ENCODE assay signal across 10 mouse cellular contexts in the genomic region with DNA sequence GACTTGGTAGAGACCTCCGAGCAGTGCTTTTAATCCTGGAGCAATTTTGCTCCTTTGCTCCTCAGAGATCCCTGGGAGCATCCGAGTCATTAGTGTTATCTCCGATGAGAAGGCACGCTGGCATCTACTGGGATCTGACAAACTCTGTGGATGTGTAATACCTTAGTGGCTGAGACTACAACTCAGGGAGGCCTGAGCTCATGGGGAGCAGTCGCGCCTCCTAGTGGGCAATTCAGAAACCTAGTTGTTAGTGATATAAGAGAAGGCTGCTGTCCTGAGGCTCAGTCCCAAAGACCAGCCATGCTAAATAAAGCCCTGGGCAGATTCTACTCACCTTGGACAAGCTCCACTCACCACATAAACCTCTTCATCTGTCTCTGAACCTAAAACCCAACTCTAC. TPM values are rescaled to one million over a fixed set of nuclear protein-coding genes. Genes with fewer than 3 reads are reported as not detected.
DNase-seq lines count a peak whose midpoint lies in the region; ATAC-seq and TF ChIP-seq lines count a peak whose summit lies in the region.
"Had no signal": no experiment of that assay in that cellular context is flagged by ENCODE, and none has a peak within 500 bp of the region (broad histone marks: within the 10 kb centered on the region; RNA-seq: fewer than 3 reads in every experiment).

No protein-coding gene starts in this region.

- H3K4me2 ChIP-seq in kidney, embryonic 15.5 days = no peak overlapping the region
- no peak overlapping the region for H3K4me2 ChIP-seq in heart, embryonic 11.5 days
- H3K4me2 ChIP-seq: embryonic facial prominence, embryonic 13.5 days; limb, embryonic 13.5 days had no signal

- TF ChIP-seq POLR2A in kidney, adult 2 months (IDR thresholded peaks at IDR 0.05; ENCODE audit: low read depth, low read length) = no peak
- no peak for TF ChIP-seq POLR2A in brain, embryonic 14.5 days (IDR thresholded peaks at IDR 0.05; ENCODE audit: borderline replicate concordance, extremely low read depth, insufficient read depth, insufficient read length, poor library complexity, severe bottlenecking)

- no peaks in the 10 kb centered on the region for H3K27me3 ChIP-seq in kidney, adult 2 months (replicated peaks; ENCODE audit: control insufficient read depth, insufficient read depth, low read length)
- no peaks in the 10 kb centered on the region for H3K27me3 ChIP-seq in kidney, embryonic 15.5 days
- no peaks in the 10 kb centered on the region for H3K27me3 ChIP-seq in limb, embryonic 10.5 days (ENCODE audit: low read depth, poor library complexity, severe bottlenecking)
- no peaks in the 10 kb centered on the region for H3K27me3 ChIP-seq in heart, embryonic 11.5 days (ENCODE audit: control insufficient read depth, insufficient read depth, low read length)
- H3K27me3 ChIP-seq: embryonic facial prominence, embryonic 13.5 days; limb, embryonic 13.5 days had no signal

- DNase-seq in kidney, adult 2 months = peak; percentile 36
- peak; percentile 46 for DNase-seq in NIH3T3 (ENCODE audit: low read depth)
- DNase-seq in brain, embryonic 14.5 days (ENCODE audit: low read depth) = no peak
- peak; percentile 47 for DNase-seq in limb, embryonic 10.5 days (ENCODE audit: low spot score)
- DNase-seq in testis, postnatal 14 days (ENCODE audit: low spot score) = peak; percentile 16
- no peak for DNase-seq in cerebellum, adult 9-10 months

- peak; percentile 41; the same call in 1 of the 2 replicates for TF ChIP-seq CTCF in kidney, adult 2 months (conservative IDR thresholded peaks at IDR 0.05; ENCODE audit: insufficient read depth, insufficient read length, low read depth, low read length)
- TF ChIP-seq CTCF in brain, embryonic 14.5 days (IDR thresholded peaks at IDR 0.05; ENCODE audit: borderline replicate concordance, extremely low read depth, insufficient read depth, insufficient read length) = peak; percentile 44; the same call in 1 of the 2 replicates

- H3K9ac ChIP-seq in kidney, embryonic 15.5 days = no peak overlapping the region
- no peak overlapping the region for H3K9ac ChIP-seq in heart, embryonic 11.5 days (ENCODE audit: low read depth, low read length)
- H3K9ac ChIP-seq: embryonic facial prominence, embryonic 13.5 days; limb, embryonic 13.5 days had no signal

- 75% methylated on average over 6 of the region's 6 CpGs for WGBS in kidney, adult 2 months
- WGBS in kidney, embryonic 15.5 days = 66% methylated on average over 6 of the region's 6 CpGs
- WGBS in limb, embryonic 10.5 days = 60% methylated on average over 6 of the region's 6 CpGs
- 49% methylated on average over 6 of the region's 6 CpGs for WGBS in heart, embryonic 11.5 days (ENCODE audit: insufficient replicate concordance)

- no peak overlapping the region for H3K27ac ChIP-seq in kidney, adult 2 months (ENCODE audit: insufficient read depth, low read depth, low read length)
- no peak overlapping the region for H3K27ac ChIP-seq in kidney, embryonic 15.5 days
- H3K27ac ChIP-seq in limb, embryonic 10.5 days = no peak overlapping the region
- no peak overlapping the region for H3K27ac ChIP-seq in heart, embryonic 11.5 days (ENCODE audit: low read depth, low read length)
- H3K27ac ChIP-seq: embryonic facial prominence, embryonic 13.5 days; limb, embryonic 13.5 days had no signal

- H3K4me3 ChIP-seq in kidney, adult 2 months (ENCODE audit: insufficient read depth, low read depth, low read length) = no peak overlapping the region
- H3K4me3 ChIP-seq in kidney, embryonic 15.5 days (replicated peaks) = no peak overlapping the region
- H3K4me3 ChIP-seq in limb, embryonic 10.5 days = no peak overlapping the region
- no peak overlapping the region for H3K4me3 ChIP-seq in heart, embryonic 11.5 days (ENCODE audit: low read depth, low read length)
- H3K4me3 ChIP-seq: embryonic facial prominence, embryonic 13.5 days; limb, embryonic 13.5 days had no signal

- no peak for ATAC-seq in kidney, embryonic 15.5 days (replicated peaks; ENCODE audit: low FRiP score)
- no peak for ATAC-seq in heart, embryonic 11.5 days (replicated peaks; ENCODE audit: insufficient number of reproducible peaks, low FRiP score, low TSS enrichment)

- H3K36me3 ChIP-seq in kidney, adult 2 months (ENCODE audit: control insufficient read depth, insufficient read depth, low read length) = no peaks in the 10 kb centered on the region
- H3K36me3 ChIP-seq in kidney, embryonic 15.5 days = no peaks in the 10 kb centered on the region
- no peaks in the 10 kb centered on the region for H3K36me3 ChIP-seq in limb, embryonic 10.5 days
- H3K36me3 ChIP-seq in heart, embryonic 11.5 days (ENCODE audit: control insufficient read depth, insufficient read depth, low read length) = no peaks in the 10 kb centered on the region
- H3K36me3 ChIP-seq: embryonic facial prominence, embryonic 13.5 days; limb, embryonic 13.5 days had no signal

- H3K4me1 ChIP-seq in kidney, adult 2 months (ENCODE audit: control insufficient read depth, insufficient read depth, low read length) = no peaks in the 10 kb centered on the region
- H3K4me1 ChIP-seq in kidney, embryonic 15.5 days = peaks cover 7% of the 10 kb centered on the region; the same call in 1 of the 2 replicates
- H3K4me1 ChIP-seq in limb, embryonic 10.5 days = no peaks in the 10 kb centered on the region
- peaks cover 5% of the 10 kb centered on the region; the same call in 1 of the 2 replicates for H3K4me1 ChIP-seq in heart, embryonic 11.5 days (ENCODE audit: control insufficient read depth, insufficient read depth, low read length)

- H3K9me3 ChIP-seq in kidney, embryonic 15.5 days (replicated peaks) = no peaks in the 10 kb centered on the region
- no peaks in the 10 kb centered on the region for H3K9me3 ChIP-seq in limb, embryonic 10.5 days (replicated peaks)
- H3K9me3 ChIP-seq in heart, embryonic 11.5 days (replicated peaks; ENCODE audit: control insufficient read depth, low read length) = no peaks in the 10 kb centered on the region
- H3K9me3 ChIP-seq: embryonic facial prominence, embryonic 13.5 days; limb, embryonic 13.5 days had no signal

RNA-seq across cellular contexts. Expression of gene Pam, which starts 23.4 kb away (rescaled TPM):
- polyA plus RNA-seq in kidney, adult 2 months (2012; rRNA removed) = 54.7 and 97.4 TPM in 2 replicates
- 29.3 and 30.7 TPM in 2 replicates for polyA plus RNA-seq in kidney, embryonic 15.5 days (2015; fragmentation: Nextera tagmentation; extraction: Ambion mirVana)
- polyA plus RNA-seq in brain, embryonic 14.5 days (2012; rRNA removed) = 33.6 and 42.8 TPM in 2 replicates
- 9.8 and 10.1 TPM in 2 replicates for polyA plus RNA-seq in limb, embryonic 10.5 days (2016; fragmentation: Nextera tagmentation; extraction: Ambion mirVana)
- polyA plus RNA-seq in heart, embryonic 11.5 days (2014; fragmentation: Nextera tagmentation; extraction: Ambion mirVana) = 258 and 317 TPM in 2 replicates

Comparison
In these comparisons a context has a peak if more than half of its experiments do, and no peak if none do; other contexts are left out.
1. DNase-seq: peak in kidney, adult 2 months (single experiment), NIH3T3 (single experiment), limb, embryonic 10.5 days (single experiment) and testis, postnatal 14 days (single experiment); none in brain, embryonic 14.5 days (single experiment) and cerebellum, adult 9-10 months (single experiment).